Mouse (Mus musculus): ENCODE results near the gene Ndufa7. TPM values are rescaled to one million over a fixed set of nuclear protein-coding genes. Genes with fewer than 3 reads are reported as not detected.
"Not testable (repeated sequence)": the region's sequence is repeated elsewhere in the genome, so short reads cannot be mapped to it uniquely, and the experiment has no call there.

Gene Ndufa7
- polyA plus RNA-seq, 1 experiment from 2014 or later = 402 TPM

- Histone ChIP-seq H3K27me3 (replicated peaks; ENCODE audit: control insufficient read depth, insufficient read depth, low read length) (no peaks in the 10 kb centered on the region), H3K4me3 (replicated peaks; ENCODE audit: low read length) (no peak overlapping the region; the same call in 1 of the 2 replicates), H3K4me2 (ENCODE audit: low read length) (peak overlapping the region; percentile 71), H3K27ac (ENCODE audit: low read length) (no peak overlapping the region), H3K36me3 (ENCODE audit: control insufficient read depth, insufficient read depth) (peaks cover 5% of the 10 kb centered on the region), H3K9ac (replicated peaks; ENCODE audit: low read depth, low read length) (no peak overlapping the region), H3K4me1 (replicated peaks; ENCODE audit: control insufficient read depth, insufficient read depth, low read length) (peaks cover 12% of the 10 kb centered on the region), H3K9me3 (ENCODE audit: control insufficient read depth, low read length) (no peaks in the 10 kb centered on the region)
- 69% methylated on average over 1 of the region's 1 CpGs for WGBS
- ATAC-seq = no peak
These were observed 19.8 kb downstream of the Ndufa7 start for GRCm38 (mm10) chr17:33844196-33844595.

- Histone ChIP-seq H3K4me1 (replicated peaks; ENCODE audit: control insufficient read depth, insufficient read depth, low read length) (peaks cover 12% of the 10 kb centered on the region), H3K4me3 (replicated peaks; ENCODE audit: low read length) (no peak overlapping the region), H3K9me3 (ENCODE audit: control insufficient read depth, low read length) (no peaks in the 10 kb centered on the region), H3K27me3 (replicated peaks; ENCODE audit: control insufficient read depth, insufficient read depth, low read length) (no peaks in the 10 kb centered on the region), H3K4me2 (ENCODE audit: low read length) (no peak overlapping the region), H3K9ac (replicated peaks; ENCODE audit: low read depth, low read length) (no peak overlapping the region), H3K27ac (ENCODE audit: low read length) (no peak overlapping the region), H3K36me3 (ENCODE audit: control insufficient read depth, insufficient read depth) (peaks cover 5% of the 10 kb centered on the region)
- no peak for ATAC-seq
- WGBS = 94% methylated on average over 8 of the region's 8 CpGs
These were observed 23.8 kb downstream of the Ndufa7 start for GRCm38 (mm10) chr17:33848139-33848538.

DNA sequence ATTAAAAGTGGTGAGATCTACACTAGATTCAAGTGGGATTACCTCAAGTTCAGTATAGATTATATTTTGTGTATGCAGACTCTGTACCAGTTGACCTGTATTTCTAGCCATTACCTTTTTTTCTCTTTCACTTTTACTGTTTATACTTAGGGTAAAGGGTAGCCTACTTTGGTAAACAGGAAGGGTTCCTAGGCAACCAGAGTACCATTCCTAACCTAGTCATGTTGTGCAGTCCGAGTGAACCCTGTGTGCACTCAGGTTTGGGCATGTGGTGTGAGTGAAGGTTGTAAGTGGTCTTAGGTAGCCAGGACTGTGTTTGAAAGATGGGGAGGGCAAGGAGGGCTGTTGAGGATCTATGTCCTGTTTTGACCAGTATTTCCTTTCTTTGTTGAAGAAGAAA is 27.0 kb downstream of the Ndufa7 start:
- peaks cover 5% of the 10 kb centered on the region for H3K36me3 ChIP-seq (ENCODE audit: control insufficient read depth, insufficient read depth)
- no peak overlapping the region for H3K4me2 ChIP-seq (ENCODE audit: low read length)
- H3K27ac ChIP-seq (ENCODE audit: low read length) = no peak overlapping the region
- no peaks in the 10 kb centered on the region for H3K4me1 ChIP-seq (replicated peaks; ENCODE audit: control insufficient read depth, insufficient read depth, low read length)
- ATAC-seq = no peak
- 79% methylated on average over 1 of the region's 1 CpGs for WGBS
- H3K27me3 ChIP-seq (replicated peaks; ENCODE audit: control insufficient read depth, insufficient read depth, low read length) = no peaks in the 10 kb centered on the region
- H3K9me3 ChIP-seq (ENCODE audit: control insufficient read depth, low read length) = no peaks in the 10 kb centered on the region
- no peak overlapping the region for H3K4me3 ChIP-seq (replicated peaks; ENCODE audit: low read length)
- H3K9ac ChIP-seq (replicated peaks; ENCODE audit: low read depth, low read length) = no peak overlapping the region

DNA sequence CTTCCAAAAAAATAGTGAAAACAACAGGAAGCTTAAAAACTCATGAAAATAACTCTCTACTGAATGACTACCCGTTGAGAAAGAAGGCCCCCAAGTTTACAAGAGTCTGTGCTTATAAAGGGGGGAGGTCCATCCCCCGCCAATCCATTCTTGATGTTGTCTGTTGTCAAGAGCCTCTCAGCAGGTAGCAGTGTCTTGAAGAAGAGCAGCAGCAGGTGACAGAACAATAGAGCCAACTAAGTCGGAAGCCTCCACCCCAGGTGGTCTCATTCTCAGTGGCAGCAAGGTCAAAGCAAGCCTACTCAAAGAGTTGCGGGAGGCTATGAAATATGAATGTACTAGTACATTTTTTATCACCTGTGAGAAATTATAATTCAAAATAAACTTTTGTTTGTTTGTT is 33.4 kb downstream of the Ndufa7 start:
- ATAC-seq = no peak
- no peak overlapping the region for H3K27ac ChIP-seq (ENCODE audit: low read length)
- no peaks in the 10 kb centered on the region for H3K4me1 ChIP-seq (replicated peaks; ENCODE audit: control insufficient read depth, insufficient read depth, low read length)

GRCm38 (mm10) chr17:33865330-33866030 is 41.1 kb downstream of the Ndufa7 start:
- no peaks in the 10 kb centered on the region for H3K36me3 ChIP-seq (ENCODE audit: control insufficient read depth, insufficient read depth)
- no peak for ATAC-seq
- 43% methylated on average over 9 of the region's 9 CpGs for WGBS

More for the DNA sequence above, 33.4 kb downstream of the Ndufa7 start:
- Histone ChIP-seq H3K9me3 (ENCODE audit: control insufficient read depth, low read length) (0 out of 2 replicates have a peak, but pooled peaks cover 2% of the 10 kb centered on the region), H3K27me3 (replicated peaks; ENCODE audit: control insufficient read depth, insufficient read depth, low read length) (no peaks in the 10 kb centered on the region), H3K4me3 (replicated peaks; ENCODE audit: low read length) (no peak overlapping the region), H3K4me2 (ENCODE audit: low read length) (no peak overlapping the region), H3K36me3 (ENCODE audit: control insufficient read depth, insufficient read depth) (no peaks in the 10 kb centered on the region), H3K9ac (replicated peaks; ENCODE audit: low read depth, low read length) (no peak overlapping the region)
- 74% methylated on average over 4 of the region's 4 CpGs for whole genome bisulfite sequencing

GRCm38 (mm10) chr17:33873537-33873936 is 49.2 kb downstream of the Ndufa7 start, which contains the start of gene Gm7029:
Gene Gm7029, plus strand, starts transcription at chr17:33873837.
- H3K4me2 ChIP-seq (ENCODE audit: low read length); H3K4me1 ChIP-seq (replicated peaks; ENCODE audit: control insufficient read depth, insufficient read depth, low read length); H3K4me3 ChIP-seq (replicated peaks; ENCODE audit: low read length); H3K36me3 ChIP-seq (ENCODE audit: control insufficient read depth, insufficient read depth); H3K27ac ChIP-seq (ENCODE audit: low read length); H3K9me3 ChIP-seq (ENCODE audit: control insufficient read depth, low read length); H3K27me3 ChIP-seq (replicated peaks; ENCODE audit: control insufficient read depth, insufficient read depth, low read length); H3K9ac ChIP-seq (replicated peaks; ENCODE audit: low read depth, low read length); ATAC-seq: not testable (repeated sequence)
- WGBS = 87% methylated on average over 3 of the region's 12 CpGs

More at GRCm38 (mm10) chr17:33865330-33866030, 41.1 kb downstream of the Ndufa7 start:
- Histone ChIP-seq H3K4me3 (replicated peaks; ENCODE audit: low read length) (no peak overlapping the region), H3K4me2 (ENCODE audit: low read length) (no peak overlapping the region), H3K9me3 (ENCODE audit: control insufficient read depth, low read length) (no peaks in the 10 kb centered on the region), H3K4me1 (replicated peaks; ENCODE audit: control insufficient read depth, insufficient read depth, low read length) (no peaks in the 10 kb centered on the region), H3K27me3 (replicated peaks; ENCODE audit: control insufficient read depth, insufficient read depth, low read length) (no peaks in the 10 kb centered on the region), H3K27ac (ENCODE audit: low read length) (no peak overlapping the region), H3K9ac (replicated peaks; ENCODE audit: low read depth, low read length) (no peak overlapping the region)

- no peaks in the 10 kb centered on the region for H3K27me3 ChIP-seq (replicated peaks; ENCODE audit: control insufficient read depth, insufficient read depth, low read length)
- 85% methylated on average over 11 of the region's 11 CpGs for WGBS
- no peaks in the 10 kb centered on the region for H3K9me3 ChIP-seq (ENCODE audit: control insufficient read depth, low read length)
- no peak overlapping the region for H3K4me3 ChIP-seq (replicated peaks; ENCODE audit: low read length)
- no peak overlapping the region for H3K4me2 ChIP-seq (ENCODE audit: low read length)
- H3K27ac ChIP-seq (ENCODE audit: low read length) = no peak overlapping the region
- H3K4me1 ChIP-seq (replicated peaks; ENCODE audit: control insufficient read depth, insufficient read depth, low read length) = no peaks in the 10 kb centered on the region
- H3K9ac ChIP-seq (replicated peaks; ENCODE audit: low read depth, low read length) = no peak overlapping the region
- H3K36me3 ChIP-seq (ENCODE audit: control insufficient read depth, insufficient read depth) = no peaks in the 10 kb centered on the region
- ATAC-seq = no peak
These were observed 50.0 kb downstream of the Ndufa7 start for GRCm38 (mm10) chr17:33874411-33874810.

DNA sequence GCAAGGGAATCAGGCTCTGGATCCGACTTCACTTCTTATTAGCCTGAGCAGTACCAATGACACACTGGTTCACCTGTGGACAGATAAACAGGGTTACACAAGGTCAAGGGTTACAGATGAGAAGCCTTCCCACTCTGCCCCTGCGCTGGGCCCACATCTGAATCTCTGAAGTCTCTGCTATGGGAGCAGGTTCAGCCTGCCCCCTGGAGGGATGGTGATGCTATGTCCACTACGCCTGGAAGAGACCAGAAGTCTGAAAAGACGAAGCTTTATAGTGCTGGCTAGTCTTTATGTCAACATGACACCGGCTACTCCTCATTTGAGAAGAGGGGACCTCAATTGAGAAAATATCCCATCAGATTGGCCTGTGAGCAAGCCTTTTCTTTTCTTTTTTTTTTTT is 51.4 kb downstream of the Ndufa7 start:
- not testable (repeated sequence) for H3K4me3 ChIP-seq (replicated peaks; ENCODE audit: low read length); H3K4me1 ChIP-seq (replicated peaks; ENCODE audit: control insufficient read depth, insufficient read depth, low read length); H3K4me2 ChIP-seq (ENCODE audit: low read length); ATAC-seq; H3K9me3 ChIP-seq (ENCODE audit: control insufficient read depth, low read length); H3K27me3 ChIP-seq (replicated peaks; ENCODE audit: control insufficient read depth, insufficient read depth, low read length); H3K27ac ChIP-seq (ENCODE audit: low read length); H3K9ac ChIP-seq (replicated peaks; ENCODE audit: low read depth, low read length); H3K36me3 ChIP-seq (ENCODE audit: control insufficient read depth, insufficient read depth)
- WGBS = 76% methylated on average over 5 of the region's 5 CpGs

DNA sequence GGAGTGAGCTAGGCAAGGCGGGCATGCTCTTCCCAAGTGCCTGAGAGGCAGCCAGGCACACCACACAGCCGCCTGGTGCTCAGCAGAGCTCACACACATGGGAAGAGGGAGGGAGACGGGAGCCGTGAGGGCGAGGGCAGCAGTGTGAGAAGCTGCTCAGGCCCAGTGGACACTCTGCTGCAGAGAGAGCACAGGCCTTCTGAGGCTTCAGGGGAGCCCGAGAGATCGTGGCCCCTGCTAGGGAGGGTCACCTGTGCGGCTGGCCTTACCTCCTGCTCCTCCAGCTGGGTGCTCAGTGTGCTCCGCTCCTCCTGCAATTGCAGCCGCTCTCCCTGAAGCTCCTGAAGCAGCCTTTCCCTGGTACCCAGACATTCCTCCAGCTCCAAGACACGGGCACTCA is 59.9 kb downstream of the Ndufa7 start:
- not testable (repeated sequence) for H3K27me3 ChIP-seq (replicated peaks; ENCODE audit: control insufficient read depth, insufficient read depth, low read length); H3K36me3 ChIP-seq (ENCODE audit: control insufficient read depth, insufficient read depth); H3K9me3 ChIP-seq (ENCODE audit: control insufficient read depth, low read length); H3K4me1 ChIP-seq (replicated peaks; ENCODE audit: control insufficient read depth, insufficient read depth, low read length); H3K4me2 ChIP-seq (ENCODE audit: low read length); H3K4me3 ChIP-seq (replicated peaks; ENCODE audit: low read length); H3K9ac ChIP-seq (replicated peaks; ENCODE audit: low read depth, low read length); ATAC-seq; H3K27ac ChIP-seq (ENCODE audit: low read length)
- WGBS = 92% methylated on average over 9 of the region's 11 CpGs

DNA sequence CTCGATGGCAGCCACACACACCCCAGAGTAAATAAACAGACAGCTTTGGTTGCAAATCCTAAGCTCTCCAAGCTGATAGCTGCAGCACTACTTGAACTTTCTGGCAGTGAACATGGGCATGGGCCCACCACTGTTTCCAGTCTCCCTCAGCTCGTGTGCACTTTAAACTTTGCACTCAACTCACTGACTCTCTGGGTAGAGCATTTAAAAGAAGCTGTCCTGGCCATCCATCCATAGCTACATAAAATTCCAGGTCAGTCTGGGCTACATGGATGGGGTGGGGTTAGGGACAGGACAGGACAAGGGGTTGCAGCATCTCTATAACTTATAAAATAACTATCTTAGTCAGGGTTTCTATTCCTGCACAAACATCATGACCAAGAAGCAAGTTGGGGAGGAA is 63.4 kb downstream of the Ndufa7 start:
- WGBS = 74% methylated on average over 2 of the region's 2 CpGs
- H3K9me3 ChIP-seq (ENCODE audit: control insufficient read depth, low read length); ATAC-seq; H3K27ac ChIP-seq (ENCODE audit: low read length); H3K27me3 ChIP-seq (replicated peaks; ENCODE audit: control insufficient read depth, insufficient read depth, low read length); H3K4me3 ChIP-seq (replicated peaks; ENCODE audit: low read length); H3K9ac ChIP-seq (replicated peaks; ENCODE audit: low read depth, low read length); H3K4me1 ChIP-seq (replicated peaks; ENCODE audit: control insufficient read depth, insufficient read depth, low read length); H3K36me3 ChIP-seq (ENCODE audit: control insufficient read depth, insufficient read depth); H3K4me2 ChIP-seq (ENCODE audit: low read length): not testable (repeated sequence)
